Mouse (Mus musculus) CH12.LX (cell line): ENCODE measurements at regions not wholly inside any gene's neighbourhood (a gene's known extent, or its start where the extent isn't known, plus 50 kb on each side); places are given as distances from the start of the nearest gene placed in this dataset.

ENCODE experiments used
- DNase-seq: peaks from one replicate; pipeline ENCODE4 v3.0.0-alpha.2; 2013; ENCODE audit errors: extremely low read depth
- H3K27ac ChIP-seq: 2 replicates; pipeline ENCODE4 v1.5.1; 2012; ENCODE audit warnings: low read depth, mild to moderate bottlenecking, control low read depth, moderate library complexity; ENCODE audit not compliant: insufficient read depth
- H3K27me3 ChIP-seq: replicated peaks from 2 replicates; pipeline ENCODE3; 2012; ENCODE audit warnings: inconsistent platforms
- H3K36me3 ChIP-seq, 2 experiments: replicated peaks in 1 of 2; 2 replicates each; pipeline versions ENCODE3 to v1.6.1; 2012; ENCODE audit warnings: inconsistent platforms in 1 of 2, low read length in 1 of 2, mild to moderate bottlenecking in 1 of 2, mixed read lengths in 1 of 2, moderate library complexity in 1 of 2; ENCODE audit not compliant: control insufficient read depth in 1 of 2, insufficient read depth in 1 of 2
- H3K4me1 ChIP-seq, 2 experiments: 2 replicates each; pipeline ENCODE4 v1.6.1; 2012; ENCODE audit warnings: inconsistent platforms in 1 of 2, moderate library complexity in 1 of 2; ENCODE audit not compliant: insufficient read depth in 2 of 2, control insufficient read depth in 1 of 2
- H3K4me2 ChIP-seq: 2 replicates; pipeline ENCODE4 v1.6.1; 2012; ENCODE audit warnings: low read depth, mild to moderate bottlenecking, control low read depth; ENCODE audit not compliant: poor library complexity, insufficient read depth, severe bottlenecking
- H3K4me3 ChIP-seq, 3 experiments: fragments of 150-350 bp in 1 of 3; sonication (generic) in 1 of 3; replicated peaks in 1 of 3; 2 replicates each; pipeline versions ENCODE3 to v1.5.1; 2011 to 2012; ENCODE audit warnings: low read depth in 2 of 3, low read length in 2 of 3, mild to moderate bottlenecking in 2 of 3, moderate library complexity in 2 of 3, control low read depth in 1 of 3, improper control_type of control experiment in 1 of 3, inconsistent platforms in 1 of 3, mixed read lengths in 1 of 3; ENCODE audit not compliant: poor library complexity in 1 of 3
- H3K79me2 ChIP-seq: replicated peaks from 2 replicates; pipeline ENCODE4 v1.6.1; 2012; ENCODE audit warnings: mild to moderate bottlenecking, moderate library complexity; ENCODE audit not compliant: control insufficient read depth, poor library complexity, insufficient read depth, severe bottlenecking; ENCODE audit errors: extremely low read depth
- H3K9ac ChIP-seq: 2 replicates; pipeline ENCODE4 v1.6.1; 2012; ENCODE audit warnings: low read depth, mild to moderate bottlenecking, control low read depth, moderate library complexity; ENCODE audit not compliant: insufficient read depth
- H3K9me3 ChIP-seq: replicated peaks from 2 replicates; pipeline ENCODE3; 2012; ENCODE audit warnings: low read length, inconsistent platforms, mixed read lengths
- BHLHE40 ChIP-seq: IDR thresholded peaks from 2 replicates; pipeline ENCODE4 v1.6.1; 2011; ENCODE audit warnings: mild to moderate bottlenecking, low read depth, low read length, improper control_type of control experiment
- CHD2 ChIP-seq: IDR thresholded peaks from 2 replicates; pipeline ENCODE4 v1.6.1; 2011; ENCODE audit warnings: low read length, improper control_type of control experiment
- CTCF ChIP-seq, 2 experiments: IDR thresholded peaks in 1 of 2; conservative IDR thresholded peaks in 1 of 2; 2 replicates each; pipeline ENCODE4 v1.5.1; 2011 to 2012; ENCODE audit warnings: low read depth in 2 of 2, low read length in 2 of 2, improper control_type of control experiment in 1 of 2, inconsistent platforms in 1 of 2, mild to moderate bottlenecking in 1 of 2, moderate library complexity in 1 of 2
- E2F4 ChIP-seq: IDR thresholded peaks from 2 replicates; pipeline ENCODE4 v1.6.1; 2011; ENCODE audit warnings: low read depth, low read length, improper control_type of control experiment; ENCODE audit not compliant: insufficient replicate concordance
- EP300 ChIP-seq: IDR thresholded peaks from 2 replicates; pipeline ENCODE4 v1.6.1; 2011; ENCODE audit warnings: low read length, improper control_type of control experiment
- ETS1 ChIP-seq: conservative IDR thresholded peaks from 2 replicates; pipeline ENCODE4 v1.6.1; 2012; ENCODE audit warnings: low read depth, mild to moderate bottlenecking, inconsistent platforms, low read length, improper control_type of control experiment, moderate library complexity
- HCFC1 ChIP-seq: IDR thresholded peaks from 2 replicates; pipeline ENCODE4 v1.6.1; 2012; ENCODE audit warnings: low read depth, mild to moderate bottlenecking, inconsistent platforms, low read length, improper control_type of control experiment
- JUN ChIP-seq: IDR thresholded peaks from 2 replicates; pipeline ENCODE4 v1.6.1; 2011; ENCODE audit warnings: low read depth, mild to moderate bottlenecking, low read length, improper control_type of control experiment, moderate library complexity; ENCODE audit not compliant: insufficient read depth
- JUND ChIP-seq: conservative IDR thresholded peaks from 2 replicates; pipeline ENCODE4 v1.6.1; 2011; ENCODE audit warnings: low read depth, low read length, improper control_type of control experiment
- KAT2A ChIP-seq: IDR thresholded peaks from 2 replicates; pipeline ENCODE4 v1.6.1; 2012; ENCODE audit warnings: low read length, improper control_type of control experiment, inconsistent platforms; ENCODE audit not compliant: insufficient replicate concordance
- MAFK ChIP-seq: IDR thresholded peaks from 2 replicates; pipeline ENCODE4 v1.6.1; 2011; ENCODE audit warnings: low read length, improper control_type of control experiment; ENCODE audit not compliant: insufficient replicate concordance
- MAX ChIP-seq: IDR thresholded peaks from 2 replicates; pipeline ENCODE4 v1.6.1; 2011; ENCODE audit warnings: low read length, improper control_type of control experiment
- MAZ ChIP-seq: IDR thresholded peaks from 2 replicates; pipeline ENCODE4 v1.6.1; 2012; ENCODE audit warnings: low read depth, mild to moderate bottlenecking, inconsistent platforms, low read length, improper control_type of control experiment, moderate library complexity
- MEF2A ChIP-seq: IDR thresholded peaks from 2 replicates; pipeline ENCODE4 v1.6.1; 2014; ENCODE audit warnings: low read depth, mild to moderate bottlenecking, inconsistent platforms, low read length, improper control_type of control experiment, borderline replicate concordance
- MYC ChIP-seq: IDR thresholded peaks from 2 replicates; pipeline ENCODE4 v1.6.1; 2011; ENCODE audit warnings: low read depth, mild to moderate bottlenecking, improper control_type of control experiment, low read length
- NELFE ChIP-seq: IDR thresholded peaks from 2 replicates; pipeline ENCODE4 v1.6.1; 2011; ENCODE audit warnings: low read depth, low read length, improper control_type of control experiment
- NRF1 ChIP-seq: IDR thresholded peaks from 2 replicates; pipeline ENCODE4 v1.6.1; 2014; ENCODE audit warnings: low read depth, mild to moderate bottlenecking, inconsistent platforms, low read length, improper control_type of control experiment, moderate library complexity
- PAX5 ChIP-seq: IDR thresholded peaks from 2 replicates; pipeline ENCODE4 v1.6.1; 2012; ENCODE audit warnings: low read length, inconsistent platforms, mixed read lengths
- POLR2A ChIP-seq: IDR thresholded peaks from 2 replicates; pipeline ENCODE4 v1.6.1; 2011; ENCODE audit warnings: low read depth, mild to moderate bottlenecking, improper control_type of control experiment, low read length
- POLR2AphosphoS2 ChIP-seq: IDR thresholded peaks from 2 replicates; pipeline ENCODE4 v1.6.1; 2011; ENCODE audit warnings: low read depth, low read length, improper control_type of control experiment
- RAD21 ChIP-seq: IDR thresholded peaks from 2 replicates; pipeline ENCODE4 v1.6.1; 2011; ENCODE audit warnings: low read depth, mild to moderate bottlenecking, low read length, improper control_type of control experiment, moderate library complexity
- RCOR1 ChIP-seq: conservative IDR thresholded peaks from 2 replicates; pipeline ENCODE4 v1.6.1; 2012; ENCODE audit warnings: low read depth, mild to moderate bottlenecking, inconsistent platforms, low read length, improper control_type of control experiment
- SIN3A ChIP-seq: IDR thresholded peaks from 2 replicates; pipeline ENCODE4 v1.6.1; 2012; ENCODE audit warnings: low read length, improper control_type of control experiment, inconsistent platforms
- SMC3 ChIP-seq: IDR thresholded peaks from 2 replicates; pipeline ENCODE4 v1.6.1; 2011; ENCODE audit warnings: low read depth, low read length, improper control_type of control experiment
- TBP ChIP-seq: conservative IDR thresholded peaks from 2 replicates; pipeline ENCODE4 v1.6.1; 2011; ENCODE audit warnings: low read depth, low read length, improper control_type of control experiment
- TCF12 ChIP-seq: IDR thresholded peaks from 2 replicates; pipeline ENCODE4 v1.6.1; 2014; ENCODE audit warnings: low read depth, mild to moderate bottlenecking, inconsistent platforms, low read length, improper control_type of control experiment
- UBTF ChIP-seq: IDR thresholded peaks from 2 replicates; pipeline ENCODE4 v1.6.1; 2012; ENCODE audit warnings: low read depth, mild to moderate bottlenecking, inconsistent platforms, low read length, improper control_type of control experiment, moderate library complexity
- USF1 ChIP-seq: IDR thresholded peaks from 2 replicates; pipeline ENCODE4 v1.6.1; 2014; ENCODE audit warnings: low read depth, mild to moderate bottlenecking, inconsistent platforms, low read length, improper control_type of control experiment
- ZC3H11A ChIP-seq: IDR thresholded peaks from 2 replicates; pipeline ENCODE4 v1.6.1; 2012; ENCODE audit warnings: low read depth, mild to moderate bottlenecking, inconsistent platforms, low read length, improper control_type of control experiment
- ZKSCAN1 ChIP-seq: IDR thresholded peaks from 2 replicates; pipeline ENCODE4 v1.6.1; 2012; ENCODE audit warnings: low read depth, inconsistent platforms, low read length, improper control_type of control experiment, borderline replicate concordance
- ZNF384 ChIP-seq: IDR thresholded peaks from 2 replicates; pipeline ENCODE4 v1.6.1; 2012; ENCODE audit warnings: low read depth, low read length, improper control_type of control experiment, inconsistent platforms
- dilution Hi-C: fragments of 300-500 bp; cut with MboI; formaldehyde crosslinking; loops from 2 replicates; pipeline ENCODE4 v1.14.3; 2020; ENCODE audit warnings: low sequenced_read_pairs; ENCODE audit not compliant: extremely low pct_unique_long_range_greater_than_20kb, extremely low pct_ligation_motif_present
- in situ Hi-C: fragments of 300-500 bp; cut with MboI; formaldehyde crosslinking; loops from 3 replicates; pipeline ENCODE4 v1.14.3; 2019; ENCODE audit warnings: low sequenced_read_pairs, low pct_ligation_motif_present, low pct_unique_long_range_greater_than_20kb, mixed read lengths

DNA sequence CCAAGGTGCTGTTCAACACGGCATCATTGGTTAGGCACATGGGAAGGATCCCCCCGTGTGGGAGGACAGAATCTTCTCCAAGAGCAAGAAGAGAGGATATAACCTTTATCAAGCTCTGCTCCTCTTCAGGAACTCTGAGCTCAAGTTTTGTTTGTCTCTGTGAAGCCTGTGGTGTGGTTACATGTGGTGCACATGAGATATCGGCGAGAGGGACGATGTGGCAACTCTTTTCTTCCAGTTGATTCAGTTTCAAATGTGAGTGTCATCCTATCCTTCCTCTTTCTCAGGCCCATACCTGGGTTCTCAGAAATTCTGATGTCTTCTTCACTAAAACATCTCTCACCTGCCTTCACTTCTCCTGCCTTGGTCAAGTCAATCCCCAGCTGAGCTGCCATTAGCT is 145.3 kb upstream of the Gm9833 start:
- Histone ChIP-seq H3K27ac (no peak overlapping the region), H3K4me1 (peaks cover 6% of the 10 kb centered on the region in 2 experiments; a peak in 3 of 4 replicates), H3K27me3 (peaks cover 5% of the 10 kb centered on the region), H3K36me3 (no peaks in the 10 kb centered on the region), H3K79me2 (no peaks in the 10 kb centered on the region), H3K4me3 (no peak overlapping the region), H3K9ac (no peak overlapping the region), H3K9me3 (no peaks in the 10 kb centered on the region), H3K4me2 (no peak overlapping the region)
- no peak for DNase-seq
- in situ Hi-C loops, result loop anchor here (25.0 kb wide), 1 partner anchor 455 kb away; no protein-coding TSS in a partner anchor
- no peak for TF ChIP-seq UBTF
- no peak for TF ChIP-seq RCOR1
- TF ChIP-seq KAT2A, result no peak
- no peak for TF ChIP-seq USF1
- no peak for TF ChIP-seq RAD21
- TF ChIP-seq JUN, result no peak
- TF ChIP-seq E2F4, result no peak
- no peak for TF ChIP-seq EP300
- TF ChIP-seq POLR2A, result no peak
- no peak for TF ChIP-seq MAFK
- TF ChIP-seq BHLHE40, result no peak
- TF ChIP-seq MAZ, result no peak
- no peak for TF ChIP-seq TCF12
- TF ChIP-seq MEF2A, result no peak
- TF ChIP-seq HCFC1, result no peak
- dilution Hi-C loops, result no loop called here

DNA sequence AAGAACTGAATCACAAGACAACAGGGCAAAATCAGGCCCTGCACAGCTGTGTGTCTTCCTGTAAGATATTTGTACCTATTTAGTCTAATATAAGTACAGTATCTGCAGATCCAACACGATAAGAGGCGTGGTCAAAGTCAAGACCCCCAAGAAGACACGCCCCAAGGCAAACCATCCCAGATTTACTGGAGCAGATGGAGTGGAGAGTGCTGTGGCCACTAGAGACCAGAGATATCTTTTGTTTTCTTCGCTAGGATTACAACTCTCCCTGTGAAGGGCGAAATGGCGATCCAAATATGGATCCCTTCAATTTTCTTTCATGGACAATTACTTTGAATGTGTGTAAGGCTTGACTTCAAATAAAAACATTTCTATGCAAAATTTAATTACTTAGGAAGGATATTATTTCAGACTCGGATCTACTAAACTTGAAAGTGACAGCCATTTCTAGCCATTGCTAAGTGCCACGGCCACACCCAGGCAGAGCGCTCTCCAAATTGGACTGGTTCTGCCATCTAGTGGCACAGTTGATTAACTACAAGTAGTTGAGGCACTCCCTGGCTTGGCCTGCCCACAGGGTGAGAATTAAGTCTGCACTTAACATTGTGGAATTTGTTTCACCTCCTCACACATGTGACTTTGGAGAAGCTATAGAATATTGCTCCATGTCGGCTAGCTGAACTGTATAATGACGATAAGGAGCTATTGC is 140.4 kb upstream of the Gm9833 start:
- H3K36me3 ChIP-seq, result no peaks in the 10 kb centered on the region
- H3K79me2 ChIP-seq, result no peaks in the 10 kb centered on the region
- dilution Hi-C loops (no loop called here), in situ Hi-C loops (loop anchor here (5.0 to 25.0 kb wide), 2 partner anchors 235 to 460 kb away; no protein-coding TSS in a partner anchor)
- H3K27me3 ChIP-seq, result peaks cover 3% of the 10 kb centered on the region
- H3K9ac ChIP-seq, result no peak overlapping the region
- H3K4me1 ChIP-seq, result no peaks in the 10 kb centered on the region; a peak in 1 of 4 replicates
- no peak overlapping the region for H3K4me3 ChIP-seq
- H3K4me2 ChIP-seq, result no peak overlapping the region
- no peaks in the 10 kb centered on the region for H3K9me3 ChIP-seq
- no peak overlapping the region for H3K27ac ChIP-seq
- DNase-seq, result peak; percentile 70
- TF ChIP-seq HCFC1 (no peak), MAFK (no peak), ETS1 (no peak), ZC3H11A (peak; percentile 77), SMC3 (peak; percentile 95), KAT2A (no peak), JUND (no peak), NRF1 (no peak), BHLHE40 (no peak), TBP (no peak), MAZ (no peak), SIN3A (no peak), PAX5 (no peak), CTCF (conservative IDR thresholded peaks at IDR 0.05 in 1 of 2, IDR thresholded peaks at IDR 0.05 in 1 of 2; ENCODE audit: low read depth in 2 of 2, low read length in 2 of 2) (peak; percentile 64 to 94), EP300 (no peak), ZKSCAN1 (no peak), CHD2 (no peak), MAX (no peak), ZNF384 (no peak), JUN (no peak), NELFE (no peak), MYC (0 out of 2 replicates have a peak, but pooled peaks have one; percentile 26), POLR2AphosphoS2 (no peak), E2F4 (no peak)
